Comparison of ENCODE assay signal across 9 mouse cellular contexts in the genomic region with DNA sequence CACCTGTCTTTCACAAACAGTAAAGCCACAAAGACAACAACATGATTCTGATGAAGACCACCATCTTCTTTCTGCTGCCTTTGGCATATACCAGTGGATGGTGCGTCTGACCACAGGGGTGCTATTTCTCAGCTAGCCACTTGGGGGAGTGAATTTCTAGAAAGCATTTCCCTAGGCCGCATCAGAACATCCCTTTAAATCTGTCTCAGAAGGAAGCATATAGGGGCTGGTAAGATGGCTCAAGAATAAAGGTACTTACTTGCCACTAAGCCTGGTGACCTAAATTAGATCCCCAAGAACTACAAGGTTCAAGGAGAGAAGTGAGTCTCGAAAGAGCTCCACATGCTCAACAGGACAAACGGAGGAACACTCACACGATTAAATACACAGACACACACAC.
A peak's percentile ranks its signal among the peaks of the same experiment; 100 is the strongest.
DNase-seq lines count a peak whose midpoint lies in the region; ATAC-seq and TF ChIP-seq lines count a peak whose summit lies in the region.
"Had no signal": no experiment of that assay in that cellular context is flagged by ENCODE, and none has a peak within 500 bp of the region (broad histone marks: within the 10 kb centered on the region; RNA-seq: fewer than 3 reads in every experiment).

No protein-coding gene starts in this region.

- no peaks in the 10 kb centered on the region for H3K9me3 ChIP-seq in heart, postnatal 0 days (replicated peaks; ENCODE audit: control insufficient read depth, low read length)
- H3K9me3 ChIP-seq in midbrain, embryonic 14.5 days (ENCODE audit: control insufficient read depth, low read length): no peaks in the 10 kb centered on the region
- H3K9me3 ChIP-seq in midbrain, embryonic 13.5 days: no peaks in the 10 kb centered on the region
- H3K9me3 ChIP-seq in embryonic facial prominence, embryonic 10.5 days: no peaks in the 10 kb centered on the region
- no peaks in the 10 kb centered on the region for H3K9me3 ChIP-seq in stomach, postnatal 0 days (ENCODE audit: control insufficient read depth, low read length)
- H3K9me3 ChIP-seq in neural tube, embryonic 15.5 days (replicated peaks): no peaks in the 10 kb centered on the region
- H3K9me3 ChIP-seq: midbrain, embryonic 15.5 days had no signal

- WGBS in heart, postnatal 0 days: 75% methylated on average over 5 of the region's 5 CpGs
- 76% methylated on average over 5 of the region's 5 CpGs for WGBS in midbrain, embryonic 14.5 days
- 80% methylated on average over 5 of the region's 5 CpGs for WGBS in midbrain, embryonic 13.5 days
- 75% methylated on average over 5 of the region's 5 CpGs for WGBS in embryonic facial prominence, embryonic 10.5 days
- WGBS in stomach, postnatal 0 days: 78% methylated on average over 5 of the region's 5 CpGs
- WGBS in neural tube, embryonic 15.5 days: 75% methylated on average over 5 of the region's 5 CpGs

- TF ChIP-seq CTCF in heart, postnatal 0 days (IDR thresholded peaks at IDR 0.05; ENCODE audit: low read depth): peak; percentile 50
- peak; percentile 67 for TF ChIP-seq CTCF in stomach, postnatal 0 days (IDR thresholded peaks at IDR 0.05; ENCODE audit: low read depth)

- H3K9ac ChIP-seq in heart, postnatal 0 days (replicated peaks; ENCODE audit: low read depth, low read length): no peak overlapping the region
- no peak overlapping the region for H3K9ac ChIP-seq in midbrain, embryonic 14.5 days (replicated peaks; ENCODE audit: low read length)
- H3K9ac ChIP-seq in midbrain, embryonic 13.5 days (replicated peaks): no peak overlapping the region
- no peak overlapping the region for H3K9ac ChIP-seq in stomach, postnatal 0 days (ENCODE audit: low read length)
- no peak overlapping the region for H3K9ac ChIP-seq in neural tube, embryonic 15.5 days (replicated peaks)
- H3K9ac ChIP-seq: midbrain, embryonic 15.5 days had no signal

- DNase-seq in heart, postnatal 0 days (ENCODE audit: low spot score): no peak
- DNase-seq in heart, postnatal 36 days: no peak
- peak; percentile 65 for DNase-seq in midbrain, embryonic 14.5 days
- peak; percentile 20 for DNase-seq in embryonic facial prominence, embryonic 10.5 days (ENCODE audit: low spot score)
- DNase-seq in stomach, postnatal 0 days (ENCODE audit: low spot score): no peak
- DNase-seq in heart, adult 8-10 months (ENCODE audit: low spot score): no peak

- H3K36me3 ChIP-seq in heart, postnatal 0 days (replicated peaks; ENCODE audit: control insufficient read depth, insufficient read depth, low read length): peaks cover 10% of the 10 kb centered on the region
- H3K36me3 ChIP-seq in midbrain, embryonic 14.5 days (ENCODE audit: control insufficient read depth, insufficient read depth, low read length): no peaks in the 10 kb centered on the region
- no peaks in the 10 kb centered on the region for H3K36me3 ChIP-seq in midbrain, embryonic 13.5 days
- no peaks in the 10 kb centered on the region; the same call in 1 of the 2 replicates for H3K36me3 ChIP-seq in embryonic facial prominence, embryonic 10.5 days (replicated peaks)
- H3K36me3 ChIP-seq in stomach, postnatal 0 days (ENCODE audit: control insufficient read depth, insufficient read depth, low read length): peaks cover under 1% of the 10 kb centered on the region; the same call in 1 of the 2 replicates
- 0 out of 2 replicates have a peak, but pooled peaks cover 6% of the 10 kb centered on the region for H3K36me3 ChIP-seq in neural tube, embryonic 15.5 days
- H3K36me3 ChIP-seq: midbrain, embryonic 15.5 days had no signal

- no peak for TF ChIP-seq EP300 in heart, postnatal 0 days (IDR thresholded peaks at IDR 0.05; ENCODE audit: low read depth)
- TF ChIP-seq EP300 in stomach, postnatal 0 days (optimal IDR thresholded peaks at IDR 0.05): no peak

- no peak for ATAC-seq in heart, postnatal 0 days (ENCODE audit: insufficient read depth, low read depth)
- no peak for ATAC-seq in midbrain, embryonic 14.5 days (ENCODE audit: low FRiP score, low TSS enrichment)
- no peak for ATAC-seq in midbrain, embryonic 13.5 days
- ATAC-seq in stomach, postnatal 0 days (ENCODE audit: low FRiP score, low TSS enrichment): no peak
- ATAC-seq in neural tube, embryonic 15.5 days (ENCODE audit: low FRiP score): no peak
- ATAC-seq: midbrain, embryonic 15.5 days had no signal

- intact Hi-C loops in heart, postnatal 36 days (cut with DNase I): no loop called here

- no peak overlapping the region for H3K4me2 ChIP-seq in heart, postnatal 0 days (ENCODE audit: low read depth, low read length)
- H3K4me2 ChIP-seq in midbrain, embryonic 14.5 days (ENCODE audit: low read length): no peak overlapping the region
- H3K4me2 ChIP-seq in midbrain, embryonic 13.5 days (replicated peaks): no peak overlapping the region
- H3K4me2 ChIP-seq in stomach, postnatal 0 days (replicated peaks; ENCODE audit: low read depth): no peak overlapping the region
- no peak overlapping the region for H3K4me2 ChIP-seq in neural tube, embryonic 15.5 days
- H3K4me2 ChIP-seq: midbrain, embryonic 15.5 days had no signal

- H3K4me3 ChIP-seq in heart, postnatal 0 days (ENCODE audit: low read depth, low read length): no peak overlapping the region
- H3K4me3 ChIP-seq in midbrain, embryonic 14.5 days (replicated peaks; ENCODE audit: low read depth, low read length): no peak overlapping the region
- H3K4me3 ChIP-seq in midbrain, embryonic 13.5 days (replicated peaks): no peak overlapping the region
- no peak overlapping the region for H3K4me3 ChIP-seq in embryonic facial prominence, embryonic 10.5 days
- H3K4me3 ChIP-seq in stomach, postnatal 0 days (ENCODE audit: low read depth, low read length): no peak overlapping the region
- no peak overlapping the region for H3K4me3 ChIP-seq in neural tube, embryonic 15.5 days (replicated peaks)
- H3K4me3 ChIP-seq: midbrain, embryonic 15.5 days had no signal

- H3K27ac ChIP-seq in heart, postnatal 0 days (ENCODE audit: low read depth): no peak overlapping the region
- H3K27ac ChIP-seq in midbrain, embryonic 14.5 days (replicated peaks; ENCODE audit: low read depth, low read length): no peak overlapping the region
- no peak overlapping the region for H3K27ac ChIP-seq in midbrain, embryonic 13.5 days
- H3K27ac ChIP-seq in embryonic facial prominence, embryonic 10.5 days (replicated peaks): no peak overlapping the region
- H3K27ac ChIP-seq in stomach, postnatal 0 days (replicated peaks): no peak overlapping the region
- H3K27ac ChIP-seq in neural tube, embryonic 15.5 days (replicated peaks): no peak overlapping the region
- H3K27ac ChIP-seq: midbrain, embryonic 15.5 days had no signal

- no peaks in the 10 kb centered on the region for H3K4me1 ChIP-seq in heart, postnatal 0 days (ENCODE audit: control insufficient read depth, insufficient read depth)
- no peaks in the 10 kb centered on the region for H3K4me1 ChIP-seq in midbrain, embryonic 14.5 days (ENCODE audit: control insufficient read depth, insufficient read depth, low read length)
- 0 out of 2 replicates have a peak, but pooled peaks cover 3% of the 10 kb centered on the region for H3K4me1 ChIP-seq in midbrain, embryonic 13.5 days (replicated peaks)
- H3K4me1 ChIP-seq in embryonic facial prominence, embryonic 10.5 days: peaks cover 8% of the 10 kb centered on the region
- H3K4me1 ChIP-seq in stomach, postnatal 0 days (replicated peaks; ENCODE audit: control insufficient read depth, insufficient read depth): no peaks in the 10 kb centered on the region
- H3K4me1 ChIP-seq in neural tube, embryonic 15.5 days: 0 out of 2 replicates have a peak, but pooled peaks cover 3% of the 10 kb centered on the region

- no peaks in the 10 kb centered on the region for H3K27me3 ChIP-seq in heart, postnatal 0 days (ENCODE audit: control insufficient read depth, insufficient read depth, low read length)
- no peaks in the 10 kb centered on the region for H3K27me3 ChIP-seq in midbrain, embryonic 14.5 days (ENCODE audit: control insufficient read depth, insufficient read depth, low read length)
- H3K27me3 ChIP-seq in midbrain, embryonic 13.5 days: no peaks in the 10 kb centered on the region
- H3K27me3 ChIP-seq in embryonic facial prominence, embryonic 10.5 days (replicated peaks; ENCODE audit: low read depth, poor library complexity, severe bottlenecking): no peaks in the 10 kb centered on the region
- H3K27me3 ChIP-seq in stomach, postnatal 0 days (ENCODE audit: control insufficient read depth, insufficient read depth, low read length): no peaks in the 10 kb centered on the region
- no peaks in the 10 kb centered on the region for H3K27me3 ChIP-seq in neural tube, embryonic 15.5 days (replicated peaks)
- H3K27me3 ChIP-seq: midbrain, embryonic 15.5 days had no signal

Comparison
In these comparisons a context has a peak if more than half of its experiments do, and no peak if none do; other contexts are left out.
1. DNase-seq: peak in midbrain, embryonic 14.5 days (single experiment) and embryonic facial prominence, embryonic 10.5 days (single experiment); none in heart, postnatal 0 days (single experiment), heart, postnatal 36 days (0 of 2), stomach, postnatal 0 days (single experiment) and heart, adult 8-10 months (single experiment).